Mouse (Mus musculus) layer of hippocampus, postnatal 14 days (tissue): Measurements from ENCODE around the gene Nf2. TPM values are rescaled to one million over a fixed set of nuclear protein-coding genes. Genes with fewer than 3 reads are reported as not detected.

Experiments
- DNase-seq, 2 experiments: peaks; one replicate each; pipeline ENCODE4 v3.0.0; 2021 to 2022; ENCODE audit warnings: low spot score in 2 of 2, mixed read lengths in 1 of 2
- long read RNA-seq, 2 experiments: library from polyadenylated mRNA; stranded (forward); transcript quantifications; one replicate each; pipeline ENCODE4 v2.0.0; 2021
- total RNA-seq, 2 experiments: library from RNA; stranded (reverse); gene quantifications; 2 replicates each; pipeline ENCODE4 v1.2.3; 2021

The Nf2 gene
- 100 to 1,000 TPM; 148 to 156 TPM for total RNA-seq
- long read RNA-seq, experiment 1, full-length matches to known transcripts = 21 of 82 reads
- long read RNA-seq, experiment 1, partial matches to known transcripts = 24 of 82 reads
- long read RNA-seq, experiment 1, other reads (novel, unspliced or antisense) = 37 of 82 reads
- long read RNA-seq, experiment 2, full-length matches to known transcripts = 31 of 96 reads
- long read RNA-seq, experiment 2, partial matches to known transcripts = 21 of 96 reads
- long read RNA-seq, experiment 2, other reads (novel, unspliced or antisense) = 44 of 96 reads

- peak; percentile 97 to 99 for DNase-seq
These were observed at the start of gene Nf2 for GRCm38 (mm10) chr11:4849258-4849943. Nf2 (minus strand) TSS chr11:4849536.

- DNase-seq = peak; percentile 80 to 90
These were observed 45.8 kb upstream of the Nf2 start, which contains the start of gene Thoc5 for GRCm38 (mm10) chr11:4894848-4895816. Thoc5 (plus strand) TSS chr11:4895320.

GRCm38 (mm10) chr11:4886987-4887386, 37.7 kb upstream of the Nf2 start:
- no peak for DNase-seq

- peak; percentile 21 to 31 for DNase-seq
These were observed 36.1 kb upstream of the Nf2 start for GRCm38 (mm10) chr11:4885385-4885903.

GRCm38 (mm10) chr11:4882892-4883627, 33.7 kb upstream of the Nf2 start:
- no peak for DNase-seq

GRCm38 (mm10) chr11:4881087-4881486, 31.8 kb upstream of the Nf2 start:
- DNase-seq = no peak

GRCm38 (mm10) chr11:4874551-4874950, 25.2 kb upstream of the Nf2 start:
- DNase-seq = no peak

- peak; percentile 78 to 82 for DNase-seq
These were observed 24.6 kb upstream of the Nf2 start, which contains the start of gene Nipsnap1 for GRCm38 (mm10) chr11:4873755-4874475. Nipsnap1 (plus strand) TSS chr11:4873951.

GRCm38 (mm10) chr11:4865645-4866251, 16.4 kb upstream of the Nf2 start:
- DNase-seq = peak; percentile 57 to 79

- DNase-seq = no peak
These were observed 13.4 kb upstream of the Nf2 start for GRCm38 (mm10) chr11:4862730-4863129.

GRCm38 (mm10) chr11:4861816-4862604, 12.7 kb upstream of the Nf2 start:
- no peak for DNase-seq

- DNase-seq = no peak
These were observed 11.7 kb upstream of the Nf2 start for GRCm38 (mm10) chr11:4860986-4861385.

GRCm38 (mm10) chr11:4858416-4858815, 9.1 kb upstream of the Nf2 start:
- DNase-seq = no peak

GRCm38 (mm10) chr11:4854181-4854580, 4.8 kb upstream of the Nf2 start:
- DNase-seq = no peak

- no peak for DNase-seq
These were observed 3.7 kb upstream of the Nf2 start for GRCm38 (mm10) chr11:4853021-4853420.

GRCm38 (mm10) chr11:4850404-4850803, 1.1 kb upstream of the Nf2 start:
- no peak for DNase-seq

GRCm38 (mm10) chr11:4848483-4849248, 670 bp downstream of the Nf2 start:
- DNase-seq = no peak
